ENCODE assay signal across 15 mouse cellular contexts in the genomic region with DNA sequence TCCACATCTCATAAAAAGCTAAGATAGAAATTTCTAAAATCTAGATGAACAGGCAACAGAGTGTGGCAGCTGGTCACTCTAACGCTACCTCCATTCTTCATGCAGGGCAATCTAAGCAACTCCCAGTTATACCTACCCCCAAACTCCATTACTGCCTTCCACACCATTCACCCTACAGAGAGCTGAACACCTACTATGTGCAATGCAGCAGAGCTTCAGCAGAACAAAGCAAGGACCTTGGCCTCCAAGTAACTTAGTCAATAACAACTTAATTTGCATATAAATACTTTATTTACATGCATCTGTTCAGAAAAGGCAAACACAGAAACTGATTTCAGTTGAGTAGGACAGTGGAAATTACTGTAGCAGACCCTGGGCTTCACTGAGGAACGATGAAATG.
"Had no signal": no experiment of that assay in that cellular context is flagged by ENCODE, and none has a peak within 500 bp of the region (broad histone marks: within the 10 kb centered on the region; RNA-seq: fewer than 3 reads in every experiment).

No protein-coding gene starts in this region.

- H3K4me1 ChIP-seq: intestine, embryonic 15.5 days; limb, embryonic 12.5 days had no signal

- H3K27ac ChIP-seq: gastrocnemius, adult 2 months; hindbrain, embryonic 10.5 days; hindbrain, embryonic 12.5 days; hindbrain, embryonic 14.5 days; intestine, embryonic 15.5 days; layer of hippocampus, adult 2 months; left cerebral cortex, adult 2 months; limb, embryonic 10.5 days; limb, embryonic 12.5 days; liver, embryonic 13.5 days; liver, embryonic 15.5 days had no signal

- DNase-seq: liver; liver, embryonic 13.5 days had no signal

- H3K9me3 ChIP-seq: hindbrain, embryonic 10.5 days; hindbrain, embryonic 12.5 days; intestine, embryonic 15.5 days; limb, embryonic 10.5 days; limb, embryonic 12.5 days; liver, embryonic 13.5 days; liver, embryonic 15.5 days had no signal

- H3K4me2 ChIP-seq: hindbrain, embryonic 12.5 days; hindbrain, embryonic 14.5 days; intestine, embryonic 15.5 days; limb, embryonic 12.5 days; liver, embryonic 11.5 days; liver, embryonic 13.5 days; liver, embryonic 15.5 days had no signal

- H3K27me3 ChIP-seq: hindbrain, embryonic 12.5 days; intestine, embryonic 15.5 days; limb, embryonic 12.5 days; liver, embryonic 13.5 days; liver, embryonic 15.5 days had no signal

- H3K9ac ChIP-seq: hindbrain, embryonic 12.5 days; hindbrain, embryonic 14.5 days; intestine, embryonic 15.5 days; limb, embryonic 12.5 days; liver, embryonic 13.5 days; liver, embryonic 15.5 days; liver, postnatal 0 days had no signal

- H3K4me3 ChIP-seq: gastrocnemius, adult 2 months; hindbrain, embryonic 10.5 days; hindbrain, embryonic 12.5 days; intestine, embryonic 15.5 days; layer of hippocampus, adult 2 months; left cerebral cortex, adult 2 months; limb, embryonic 10.5 days; limb, embryonic 12.5 days; liver, embryonic 13.5 days; liver, embryonic 15.5 days had no signal

- ATAC-seq: intestine, embryonic 15.5 days; intestine, postnatal 0 days; liver, postnatal 0 days had no signal

- H3K36me3 ChIP-seq: hindbrain, embryonic 12.5 days; intestine, embryonic 15.5 days; limb, embryonic 10.5 days; limb, embryonic 12.5 days; liver, embryonic 13.5 days; liver, embryonic 15.5 days had no signal
